8 mouse cellular contexts compared by ENCODE assay signal in genomic region chr19:37018411-37018810, GRCm38 (mm10).
DNase-seq lines count a peak whose midpoint lies in the region; ATAC-seq and TF ChIP-seq lines count a peak whose summit lies in the region.

No protein-coding gene starts in this region.

- H3K27ac ChIP-seq in ES-Bruce4 (ENCODE audit: insufficient read depth, low read length), result peak overlapping the region; percentile 36
- no peak overlapping the region for H3K27ac ChIP-seq in hindbrain, embryonic 15.5 days (replicated peaks)
- H3K27ac ChIP-seq in limb, embryonic 12.5 days, result no peak overlapping the region
- H3K27ac ChIP-seq in midbrain, embryonic 11.5 days (ENCODE audit: low read depth, low read length), result no peak overlapping the region

- peak overlapping the region; percentile 55 for H3K9ac ChIP-seq in ES-Bruce4 (ENCODE audit: low read depth, poor library complexity, severe bottlenecking)
- 0 out of 2 replicates have a peak overlapping the region, but pooled peaks have one; percentile 29 for H3K9ac ChIP-seq in hindbrain, embryonic 15.5 days
- H3K9ac ChIP-seq in limb, embryonic 12.5 days (replicated peaks), result peak overlapping the region; percentile 31; the same call in 1 of the 2 replicates
- H3K9ac ChIP-seq in midbrain, embryonic 11.5 days (ENCODE audit: low read length), result peak overlapping the region; percentile 13

- H3K4me2 ChIP-seq in hindbrain, embryonic 15.5 days, result peak overlapping the region; percentile 57
- peak overlapping the region; percentile 59 for H3K4me2 ChIP-seq in limb, embryonic 12.5 days
- H3K4me2 ChIP-seq in midbrain, embryonic 11.5 days, result peak overlapping the region; percentile 41

- WGBS in hindbrain, embryonic 15.5 days, result 5% methylated on average over 26 of the region's 26 CpGs
- 6% methylated on average over 26 of the region's 26 CpGs for WGBS in limb, embryonic 12.5 days
- 4% methylated on average over 26 of the region's 26 CpGs for WGBS in midbrain, embryonic 11.5 days

- TF ChIP-seq CTCF in ES-Bruce4 (IDR thresholded peaks at IDR 0.05; ENCODE audit: low read depth, low read length), result no peak

- H3K36me3 ChIP-seq in ES-Bruce4 (ENCODE audit: control insufficient read depth, insufficient read depth, low read length, poor library complexity, severe bottlenecking), result no peaks in the 10 kb centered on the region
- 0 out of 2 replicates have a peak, but pooled peaks cover 5% of the 10 kb centered on the region for H3K36me3 ChIP-seq in hindbrain, embryonic 15.5 days
- H3K36me3 ChIP-seq in limb, embryonic 12.5 days, result peaks cover 13% of the 10 kb centered on the region
- 0 out of 2 replicates have a peak, but pooled peaks cover 3% of the 10 kb centered on the region for H3K36me3 ChIP-seq in midbrain, embryonic 11.5 days (ENCODE audit: control insufficient read depth, insufficient read depth, low read length)

- 0 out of 2 replicates have a peak, but pooled peaks have one; percentile 44 for TF ChIP-seq EP300 in ES-Bruce4 (IDR thresholded peaks at IDR 0.05; ENCODE audit: insufficient read depth, low read depth, low read length)

- ATAC-seq in hindbrain, embryonic 15.5 days (ENCODE audit: low FRiP score, low read depth), result peak; percentile 92
- ATAC-seq in limb, embryonic 12.5 days (ENCODE audit: insufficient number of reproducible peaks, insufficient read depth, low FRiP score, low TSS enrichment, low read depth), result peak; percentile 90
- ATAC-seq in midbrain, embryonic 11.5 days (ENCODE audit: low FRiP score), result peak; percentile 94

- H3K9me3 ChIP-seq in ES-Bruce4 (replicated peaks; ENCODE audit: control insufficient read depth, insufficient read depth, low read length, poor library complexity, severe bottlenecking), result no peaks in the 10 kb centered on the region
- 0 out of 2 replicates have a peak, but pooled peaks cover 4% of the 10 kb centered on the region for H3K9me3 ChIP-seq in hindbrain, embryonic 15.5 days
- H3K9me3 ChIP-seq in limb, embryonic 12.5 days, result peaks cover 12% of the 10 kb centered on the region
- no peaks in the 10 kb centered on the region; the same call in 1 of the 2 replicates for H3K9me3 ChIP-seq in midbrain, embryonic 11.5 days (ENCODE audit: control insufficient read depth, low read length)

- no peaks in the 10 kb centered on the region for H3K27me3 ChIP-seq in ES-Bruce4 (ENCODE audit: control insufficient read depth, insufficient read depth, low read length, poor library complexity, severe bottlenecking)
- H3K27me3 ChIP-seq in hindbrain, embryonic 15.5 days, result no peaks in the 10 kb centered on the region
- H3K27me3 ChIP-seq in limb, embryonic 12.5 days, result no peaks in the 10 kb centered on the region
- no peaks in the 10 kb centered on the region for H3K27me3 ChIP-seq in midbrain, embryonic 11.5 days (ENCODE audit: control insufficient read depth, insufficient read depth, low read length)

- peak overlapping the region; percentile 83 for H3K4me3 ChIP-seq in ES-Bruce4 (ENCODE audit: low read depth, low read length)
- peak overlapping the region; percentile 36 for H3K4me3 ChIP-seq in hindbrain, embryonic 15.5 days
- peak overlapping the region; percentile 43 for H3K4me3 ChIP-seq in limb, embryonic 12.5 days (replicated peaks)
- H3K4me3 ChIP-seq in midbrain, embryonic 11.5 days (ENCODE audit: low read depth, low read length), result peak overlapping the region; percentile 21

- no peak for TF ChIP-seq POLR2A in ES-Bruce4 (IDR thresholded peaks at IDR 0.05; ENCODE audit: insufficient read depth, low read length)

- H3K4me1 ChIP-seq in ES-Bruce4 (ENCODE audit: control insufficient read depth, insufficient read depth, low read length), result peaks cover 4% of the 10 kb centered on the region
- H3K4me1 ChIP-seq in hindbrain, embryonic 15.5 days (replicated peaks), result peaks cover 9% of the 10 kb centered on the region; the same call in 1 of the 2 replicates
- peaks cover 11% of the 10 kb centered on the region for H3K4me1 ChIP-seq in limb, embryonic 12.5 days (replicated peaks)
- peaks cover 4% of the 10 kb centered on the region; the same call in 1 of the 2 replicates for H3K4me1 ChIP-seq in midbrain, embryonic 11.5 days (ENCODE audit: control insufficient read depth, insufficient read depth, low read length)

- DNase-seq in adrenal gland, adult 8-10 months, result peak; percentile 69
- DNase-seq in fat pad, adult 2 months (ENCODE audit: extremely low read depth, low read depth, low spot score), result peak; percentile 26
- peak; percentile 98 for DNase-seq in midbrain, embryonic 11.5 days (ENCODE audit: low spot score, missing footprints)
- peak; percentile 28 to 49 for DNase-seq in spleen, postnatal 36 days (ENCODE audit: low spot score in 2 of 2)
- DNase-seq in right cerebral cortex, postnatal 25 days, result no peak

Comparison
In these comparisons a context has a peak if more than half of its experiments do, and no peak if none do; other contexts are left out.
1. H3K4me3 ChIP-seq: peak in every context shown above with its lines; median percentile 83 in ES-Bruce4; 43 in limb, embryonic 12.5 days; 36 in hindbrain, embryonic 15.5 days; 21 in midbrain, embryonic 11.5 days.